Mouse (Mus musculus) Patski (cell line): ENCODE data around the gene Jakmip3. TPM values are rescaled to one million over a fixed set of nuclear protein-coding genes. Genes with fewer than 3 reads are reported as not detected.

Experiments
- ATAC-seq: fragments of 100-300 bp; one replicate; pipeline ENCODE4 v1.8.0; 2021
- CTCF ChIA-PET: fragments of 350-600 bp; sonication (Branson Sonifier 250); formaldehyde crosslinking; loops from one replicate; lab custom pipeline; 2022; ENCODE audit warnings: inconsistent platforms; lab: Charles Lee
- POLR2A ChIA-PET: fragments of 350-600 bp; sonication (Branson Sonifier 250); formaldehyde crosslinking; loops from one replicate; lab custom pipeline; 2022; ENCODE audit warnings: antibody characterized with exemption, inconsistent platforms; lab: Charles Lee
- DNase-seq: peaks from one replicate; pipeline ENCODE4 v3.0.0-alpha.2; 2011; ENCODE audit warnings: low read depth, low spot score
- H3K27me3 ChIP-seq: fragments of 371-371 bp; one replicate; pipeline ENCODE4 v1.5.1; 2021
- CTCF ChIP-seq: fragments of 100-300 bp; IDR thresholded peaks from one replicate; pipeline ENCODE4 v1.5.1; 2021
- in situ Hi-C: fragments of 300-500 bp; cut with MboI; formaldehyde crosslinking; loops from 3 replicates; pipeline ENCODE4 v1.11.1; 2018; ENCODE audit warnings: low pct_unique_long_range_greater_than_20kb, mixed read lengths
- polyA plus RNA-seq: library from polyadenylated mRNA; unstranded; gene quantifications from one replicate; pipeline ENCODE4 v1.2.3, GENCODE M21; 2021

The Jakmip3 gene
- polyA plus RNA-seq, 1 experiment from 2014 or later: not detected

- CTCF ChIA-PET: no interaction called here
- in situ Hi-C loops: no loop called here
- peaks cover 20% of the 10 kb centered on the region for H3K27me3 ChIP-seq
- DNase-seq (no peak), ATAC-seq (no peak)
- POLR2A ChIA-PET: interaction anchor here (0.6 kb wide), 1 partner anchor 121 kb away, joined by 3 read pairs; no protein-coding TSS in a partner anchor
- no peak for TF ChIP-seq CTCF
Measured at GRCm38 (mm10) chr7:138945668-138946067, 5.1 kb downstream of the Jakmip3 start.

- in situ Hi-C loops: no loop called here
- ChIA-PET CTCF (no interaction called here), POLR2A (no interaction called here)
- TF ChIP-seq CTCF: no peak
- ATAC-seq (no peak), DNase-seq (no peak)
- H3K27me3 ChIP-seq: peaks cover 9% of the 10 kb centered on the region
Measured at GRCm38 (mm10) chr7:138947741-138948140, 7.2 kb downstream of the Jakmip3 start.

- ATAC-seq: no peak
- in situ Hi-C loops: no loop called here
- no peak for DNase-seq
- ChIA-PET POLR2A (no interaction called here), CTCF (no interaction called here)
- H3K27me3 ChIP-seq: peaks cover 9% of the 10 kb centered on the region
- no peak for TF ChIP-seq CTCF
Measured at GRCm38 (mm10) chr7:138948309-138948708, 7.8 kb downstream of the Jakmip3 start.

GRCm38 (mm10) chr7:138955787-138956186 lies 15.3 kb downstream of the Jakmip3 start:
- peaks cover 12% of the 10 kb centered on the region for H3K27me3 ChIP-seq
- DNase-seq: no peak
- CTCF ChIA-PET: no interaction called here
- TF ChIP-seq CTCF: no peak
- POLR2A ChIA-PET: no interaction called here
- in situ Hi-C loops: no loop called here
- no peak for ATAC-seq

- CTCF ChIA-PET: no interaction called here
- no peak for ATAC-seq
- POLR2A ChIA-PET: no interaction called here
- DNase-seq: no peak
- TF ChIP-seq CTCF: no peak
- in situ Hi-C loops: no loop called here
- H3K27me3 ChIP-seq: peaks cover 10% of the 10 kb centered on the region
Measured at GRCm38 (mm10) chr7:138957106-138957505, 16.6 kb downstream of the Jakmip3 start.

- CTCF ChIA-PET: no interaction called here
- ATAC-seq (no peak), DNase-seq (no peak)
- peaks cover 10% of the 10 kb centered on the region for H3K27me3 ChIP-seq
- no peak for TF ChIP-seq CTCF
- in situ Hi-C loops: no loop called here
- POLR2A ChIA-PET: no interaction called here
Measured at GRCm38 (mm10) chr7:138959747-138960146, 19.2 kb downstream of the Jakmip3 start.

GRCm38 (mm10) chr7:138963756-138964155 lies 23.2 kb downstream of the Jakmip3 start:
- ATAC-seq (no peak), DNase-seq (no peak)
- in situ Hi-C loops: no loop called here
- CTCF ChIA-PET: no interaction called here
- no peaks in the 10 kb centered on the region for H3K27me3 ChIP-seq
- POLR2A ChIA-PET: no interaction called here
- TF ChIP-seq CTCF: no peak

- no peak for TF ChIP-seq CTCF
Measured at GRCm38 (mm10) chr7:138968010-138968620, 27.6 kb downstream of the Jakmip3 start.

GRCm38 (mm10) chr7:138977510-138977909 lies 37.0 kb downstream of the Jakmip3 start:
- H3K27me3 ChIP-seq: peaks cover 5% of the 10 kb centered on the region
- TF ChIP-seq CTCF: no peak
- no peak for DNase-seq
- ChIA-PET CTCF (no interaction called here), POLR2A (no interaction called here)
- no peak for ATAC-seq
- in situ Hi-C loops: no loop called here

More at GRCm38 (mm10) chr7:138968010-138968620, 27.6 kb downstream of the Jakmip3 start:
- POLR2A ChIA-PET: no interaction called here
- peak; percentile 75 for ATAC-seq
- in situ Hi-C loops: no loop called here
- CTCF ChIA-PET: interaction anchor here (0.7 kb wide), 1 partner anchor 14 kb away, joined by 3 read pairs; no protein-coding TSS in a partner anchor
- no peaks in the 10 kb centered on the region for H3K27me3 ChIP-seq
- DNase-seq: no peak

GRCm38 (mm10) chr7:138984576-138984975 lies 44.0 kb downstream of the Jakmip3 start:
- DNase-seq (no peak), ATAC-seq (no peak)
- peaks cover 3% of the 10 kb centered on the region for H3K27me3 ChIP-seq
- POLR2A ChIA-PET: no interaction called here
- TF ChIP-seq CTCF: no peak
- CTCF ChIA-PET: interaction anchor here (1.1 kb wide), 1 partner anchor 149 kb away, joined by 3 read pairs; no protein-coding TSS in a partner anchor
- in situ Hi-C loops: no loop called here

GRCm38 (mm10) chr7:138989156-138989555 lies 48.6 kb downstream of the Jakmip3 start:
- in situ Hi-C loops: no loop called here
- DNase-seq (no peak), ATAC-seq (no peak)
- H3K27me3 ChIP-seq: peaks cover 3% of the 10 kb centered on the region
- ChIA-PET CTCF (no interaction called here), POLR2A (no interaction called here)
- no peak for TF ChIP-seq CTCF

GRCm38 (mm10) chr7:139002692-139003091 lies 62.2 kb downstream of the Jakmip3 start:
- in situ Hi-C loops: no loop called here
- CTCF ChIA-PET: no interaction called here
- no peak for ATAC-seq
- TF ChIP-seq CTCF: no peak
- POLR2A ChIA-PET: no interaction called here
- DNase-seq: no peak
- H3K27me3 ChIP-seq: peaks cover 13% of the 10 kb centered on the region
